ENCODE assay signal across 8 mouse cellular contexts in genomic region chr9:108431431-108432067, GRCm38 (mm10). TPM values are rescaled to one million over a fixed set of nuclear protein-coding genes. Genes with fewer than 3 reads are reported as not detected.
DNase-seq lines count a peak whose midpoint lies in the region; ATAC-seq and TF ChIP-seq lines count a peak whose summit lies in the region.

No protein-coding gene starts in this region.

- TF ChIP-seq CTCF in lung, adult 2 months (IDR thresholded peaks at IDR 0.05; ENCODE audit: insufficient read depth, low read length), result no peak
- no peak for TF ChIP-seq CTCF in layer of hippocampus, adult 2 months (conservative IDR thresholded peaks at IDR 0.05)

- DNase-seq in lung, adult 2 months, result no peak
- DNase-seq in lung, adult 18-20 months, result no peak
- DNase-seq in retina, postnatal 1 day, result peak; percentile 78
- no peak for DNase-seq in layer of hippocampus, adult 2 months (ENCODE audit: low spot score in 2 of 2)
- no peak for DNase-seq in thymus, postnatal 25 days

- peak; percentile 71 for ATAC-seq in forebrain, embryonic 16.5 days
- 0 out of 2 replicates have a peak, but pooled peaks have one; percentile 22 for ATAC-seq in liver, embryonic 15.5 days (ENCODE audit: insufficient read depth)
- no peak for ATAC-seq in activated CD4-positive, CD25-positive, alpha-beta regulatory T cell, adult 4 months

- WGBS in lung, adult 2 months, result 47% methylated on average over 32 of the region's 32 CpGs
- whole genome bisulfite sequencing in forebrain, embryonic 16.5 days, result 50% methylated on average over 32 of the region's 32 CpGs
- WGBS in liver, embryonic 15.5 days (ENCODE audit: insufficient replicate concordance), result 50% methylated on average over 32 of the region's 32 CpGs

- peak overlapping the region; percentile 32 for H3K4me3 ChIP-seq in lung, adult 2 months (replicated peaks; ENCODE audit: extremely low read depth, low read depth, low read length)
- H3K4me3 ChIP-seq in forebrain, embryonic 16.5 days (replicated peaks; ENCODE audit: low read length), result peak overlapping the region; percentile 25
- no peak overlapping the region for H3K4me3 ChIP-seq in liver, embryonic 15.5 days (replicated peaks)
- no peak overlapping the region for H3K4me3 ChIP-seq in layer of hippocampus, adult 2 months

- H3K9me3 ChIP-seq in forebrain, embryonic 16.5 days (ENCODE audit: control insufficient read depth, low read length), result no peaks in the 10 kb centered on the region
- no peaks in the 10 kb centered on the region for H3K9me3 ChIP-seq in liver, embryonic 15.5 days (replicated peaks)

- no peak overlapping the region for H3K27ac ChIP-seq in forebrain, embryonic 16.5 days (ENCODE audit: low read length)
- H3K27ac ChIP-seq in liver, embryonic 15.5 days (replicated peaks), result no peak overlapping the region
- no peak overlapping the region for H3K27ac ChIP-seq in layer of hippocampus, adult 2 months

- no peaks in the 10 kb centered on the region for H3K4me1 ChIP-seq in lung, adult 2 months (ENCODE audit: control insufficient read depth, insufficient read depth, low read length)
- no peaks in the 10 kb centered on the region for H3K4me1 ChIP-seq in forebrain, embryonic 16.5 days (replicated peaks; ENCODE audit: control insufficient read depth, insufficient read depth, low read length)
- peaks cover 6% of the 10 kb centered on the region for H3K4me1 ChIP-seq in liver, embryonic 15.5 days (replicated peaks)

- TF ChIP-seq POLR2A in lung, adult 2 months (IDR thresholded peaks at IDR 0.05; ENCODE audit: borderline replicate concordance, extremely low read depth, low read depth, low read length), result no peak

- H3K36me3 ChIP-seq in forebrain, embryonic 16.5 days (ENCODE audit: control insufficient read depth, insufficient read depth), result no peaks in the 10 kb centered on the region
- no peaks in the 10 kb centered on the region for H3K36me3 ChIP-seq in liver, embryonic 15.5 days (replicated peaks)

- H3K4me2 ChIP-seq in forebrain, embryonic 16.5 days (ENCODE audit: low read length), result peak overlapping the region; percentile 38
- H3K4me2 ChIP-seq in liver, embryonic 15.5 days, result peak overlapping the region; percentile 53

- H3K9ac ChIP-seq in forebrain, embryonic 16.5 days (replicated peaks; ENCODE audit: low read depth, low read length), result no peak overlapping the region
- no peak overlapping the region for H3K9ac ChIP-seq in liver, embryonic 15.5 days

- H3K27me3 ChIP-seq in forebrain, embryonic 16.5 days (replicated peaks; ENCODE audit: control insufficient read depth, insufficient read depth, low read length), result no peaks in the 10 kb centered on the region
- H3K27me3 ChIP-seq in liver, embryonic 15.5 days, result peaks cover 3% of the 10 kb centered on the region; the same call in 1 of the 2 replicates

RNA-seq across cellular contexts. Expression of gene Ccdc36, which starts 3.3 kb away (rescaled TPM):
- not detected in 2 replicates for polyA plus RNA-seq in lung, adult 2 months (2012; rRNA removed)
- 0.96 and 0.99 TPM in 2 replicates for polyA plus RNA-seq in forebrain, embryonic 16.5 days (2015; fragmentation: Nextera tagmentation; extraction: Ambion mirVana)
- polyA plus RNA-seq in liver, embryonic 15.5 days (2015; fragmentation: Nextera tagmentation; extraction: Ambion mirVana), result 0.03 and 0.17 TPM in 2 replicates
- polyA plus RNA-seq in activated CD4-positive, CD25-positive, alpha-beta regulatory T cell, adult 4 months (2017; shearing (Covaris generic)), result not detected
- under 1 TPM in 1 of 2 experiments, not detected in 1; 0.15 TPM for total RNA-seq in layer of hippocampus, adult 2 months (2021)

RNA-seq across cellular contexts. Expression of gene BC048562, which starts 4.7 kb away (rescaled TPM):
- polyA plus RNA-seq in lung, adult 2 months (2012; rRNA removed), result not detected in 2 replicates
- not detected in 2 replicates for polyA plus RNA-seq in forebrain, embryonic 16.5 days (2015; fragmentation: Nextera tagmentation; extraction: Ambion mirVana)
- polyA plus RNA-seq in liver, embryonic 15.5 days (2015; fragmentation: Nextera tagmentation; extraction: Ambion mirVana), result not detected in 2 replicates
- not detected for polyA plus RNA-seq in activated CD4-positive, CD25-positive, alpha-beta regulatory T cell, adult 4 months (2017; shearing (Covaris generic))
- not detected for total RNA-seq in layer of hippocampus, adult 2 months (2021)

RNA-seq across cellular contexts. Expression of gene Ccdc71, which starts 28.8 kb away (rescaled TPM):
- 26.8 and 27.2 TPM in 2 replicates for polyA plus RNA-seq in lung, adult 2 months (2012; rRNA removed)
- 61.4 and 68.7 TPM in 2 replicates for polyA plus RNA-seq in forebrain, embryonic 16.5 days (2015; fragmentation: Nextera tagmentation; extraction: Ambion mirVana)
- polyA plus RNA-seq in liver, embryonic 15.5 days (2015; fragmentation: Nextera tagmentation; extraction: Ambion mirVana), result 18.7 and 19.4 TPM in 2 replicates
- 10 to 100 TPM; 22.5 to 31.5 TPM for polyA plus RNA-seq in activated CD4-positive, CD25-positive, alpha-beta regulatory T cell, adult 4 months (2017; shearing (Covaris generic))
- 10 to 100 TPM; 36.7 to 40.6 TPM for total RNA-seq in layer of hippocampus, adult 2 months (2021)

RNA-seq across cellular contexts. Expression of gene Klhdc8b, which starts 29.8 kb away (rescaled TPM):
- polyA plus RNA-seq in lung, adult 2 months (2012; rRNA removed), result 108 and 109 TPM in 2 replicates
- polyA plus RNA-seq in forebrain, embryonic 16.5 days (2015; fragmentation: Nextera tagmentation; extraction: Ambion mirVana), result 42.6 and 55.6 TPM in 2 replicates
- 12.5 and 15.9 TPM in 2 replicates for polyA plus RNA-seq in liver, embryonic 15.5 days (2015; fragmentation: Nextera tagmentation; extraction: Ambion mirVana)
- polyA plus RNA-seq in activated CD4-positive, CD25-positive, alpha-beta regulatory T cell, adult 4 months (2017; shearing (Covaris generic)), result 1 to 10 TPM; 1.6 to 2.1 TPM
- total RNA-seq in layer of hippocampus, adult 2 months (2021), result 10 to 100 TPM; 16.7 to 19.6 TPM

RNA-seq across cellular contexts. Expression of gene 1700102P08Rik, which starts 38.9 kb away (rescaled TPM):
- polyA plus RNA-seq in lung, adult 2 months (2012; rRNA removed), result 0.58 and 0.66 TPM in 2 replicates
- 2.0 and 2.2 TPM in 2 replicates for polyA plus RNA-seq in forebrain, embryonic 16.5 days (2015; fragmentation: Nextera tagmentation; extraction: Ambion mirVana)
- 0.41 and 0.86 TPM in 2 replicates for polyA plus RNA-seq in liver, embryonic 15.5 days (2015; fragmentation: Nextera tagmentation; extraction: Ambion mirVana)
- under 1 TPM; 0.57 to 0.61 TPM for polyA plus RNA-seq in activated CD4-positive, CD25-positive, alpha-beta regulatory T cell, adult 4 months (2017; shearing (Covaris generic))
- total RNA-seq in layer of hippocampus, adult 2 months (2021), result 1 to 10 TPM; 2.3 to 3.3 TPM

Comparison
In these comparisons a context has a peak if more than half of its experiments do, and no peak if none do; other contexts are left out.
1. H3K4me3 ChIP-seq: peak in lung, adult 2 months (single experiment) and forebrain, embryonic 16.5 days (single experiment); none in liver, embryonic 15.5 days (single experiment) and layer of hippocampus, adult 2 months (single experiment).